Mouse (Mus musculus) liver, adult 2 months (tissue): Measurements from ENCODE around the gene Ptgs1. TPM values are rescaled to one million over a fixed set of nuclear protein-coding genes. Genes with fewer than 3 reads are reported as not detected.

Experiments
- DNase-seq: peaks from one replicate; pipeline ENCODE4 v3.0.0-alpha.2; 2011; ENCODE audit warnings: low read depth, low spot score; ENCODE audit errors: extremely low read depth
- H3K27ac ChIP-seq: fragments of 200-500 bp; replicated peaks from 2 replicates; pipeline ENCODE4 v1.5.1; 2012; ENCODE audit warnings: low read depth, mild to moderate bottlenecking, control low read depth, inconsistent platforms, low read length; ENCODE audit not compliant: insufficient read depth
- H3K27me3 ChIP-seq: fragments of 200-500 bp; 2 replicates; pipeline ENCODE4 v1.6.1; 2012; ENCODE audit warnings: mild to moderate bottlenecking, moderate library complexity, low read length, inconsistent platforms; ENCODE audit not compliant: control insufficient read depth, insufficient read depth
- H3K36me3 ChIP-seq: fragments of 200-500 bp; 2 replicates; pipeline ENCODE4 v1.6.1; 2012; ENCODE audit warnings: low read length, inconsistent platforms; ENCODE audit not compliant: control insufficient read depth, insufficient read depth
- H3K4me1 ChIP-seq: fragments of 200-500 bp; 2 replicates; pipeline ENCODE4 v1.6.1; 2011; ENCODE audit warnings: low read length; ENCODE audit not compliant: control insufficient read depth, insufficient read depth
- H3K4me3 ChIP-seq: fragments of 200-500 bp; 2 replicates; pipeline ENCODE4 v1.5.1; 2011; ENCODE audit warnings: low read depth, mild to moderate bottlenecking, control low read depth, low read length, moderate library complexity; ENCODE audit not compliant: insufficient read depth
- H3K79me2 ChIP-seq: fragments of 200-500 bp; 2 replicates; pipeline ENCODE4 v1.6.1; 2012; ENCODE audit warnings: inconsistent platforms, mild to moderate bottlenecking, low read length, moderate library complexity; ENCODE audit not compliant: control insufficient read depth, insufficient read depth
- H3K9ac ChIP-seq: fragments of 200-500 bp; 2 replicates; pipeline ENCODE4 v1.6.1; 2012; ENCODE audit warnings: low read depth, mild to moderate bottlenecking, control low read depth, inconsistent platforms, low read length
- CTCF ChIP-seq: fragments of 200-500 bp; IDR thresholded peaks from 2 replicates; pipeline ENCODE4 v1.5.1; 2011; ENCODE audit warnings: low read depth, low read length, control low read depth
- POLR2A ChIP-seq: fragments of 200-500 bp; IDR thresholded peaks from 2 replicates; pipeline ENCODE4 v1.6.1; 2011; ENCODE audit warnings: low read length, control low read depth; ENCODE audit not compliant: insufficient read depth; ENCODE audit errors: extremely low read depth
- WGBS: fragments of 180-500 bp; shearing (Covaris S2); methylation state at CpG from one replicate; pipeline ENCODE4 v1.1.7; 2018; 5-methylcytosine and 5-hydroxymethylcytosine counted together
- polyA plus RNA-seq: library from polyadenylated mRNA; depleted of rRNA; stranded (reverse); fragments of >200 nt; gene quantifications from 2 replicates; pipeline ENCODE4 v1.2.3, GENCODE M21; 2012; rRNA removed
- total RNA-seq: library from RNA; depleted of rRNA; stranded (reverse); fragments of >200 nt; gene quantifications from 2 replicates; pipeline ENCODE4 v1.2.3, GENCODE M21; 2014; rRNA removed

Ptgs1 gene
- total and polyA plus RNA-seq, 2 experiments = 10.9 to 14.4 TPM

DNA sequence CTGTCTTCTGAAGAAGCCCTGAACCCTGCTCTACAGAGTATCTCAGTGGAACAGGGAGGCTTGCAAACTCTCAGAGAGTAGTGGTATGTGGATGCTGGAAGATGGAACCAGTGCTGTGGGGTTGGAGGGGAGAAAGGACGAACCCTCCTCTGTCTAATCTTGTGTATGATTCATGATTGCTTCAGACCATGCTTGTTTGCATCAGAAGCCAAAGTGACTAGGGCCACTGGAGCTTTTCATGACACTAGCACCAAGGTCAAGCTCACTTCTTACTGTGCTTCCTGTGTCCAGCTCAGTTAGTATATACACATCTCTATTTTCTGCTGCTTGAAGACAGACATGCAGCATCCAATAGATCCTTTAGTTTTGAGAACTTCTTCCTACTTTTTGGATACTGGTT is 50.9 kb downstream of the Ptgs1 start:
- H3K4me3 ChIP-seq = no peak overlapping the region
- H3K79me2 ChIP-seq = no peaks in the 10 kb centered on the region
- DNase-seq = no peak
- no peak overlapping the region for H3K27ac ChIP-seq
- H3K36me3 ChIP-seq = no peaks in the 10 kb centered on the region
- H3K27me3 ChIP-seq = no peaks in the 10 kb centered on the region
- no peaks in the 10 kb centered on the region for H3K4me1 ChIP-seq
- no peak overlapping the region for H3K9ac ChIP-seq
- no peak for TF ChIP-seq CTCF
- TF ChIP-seq POLR2A = no peak
- WGBS = 41% methylated on average over 1 of the region's 1 CpGs

DNA sequence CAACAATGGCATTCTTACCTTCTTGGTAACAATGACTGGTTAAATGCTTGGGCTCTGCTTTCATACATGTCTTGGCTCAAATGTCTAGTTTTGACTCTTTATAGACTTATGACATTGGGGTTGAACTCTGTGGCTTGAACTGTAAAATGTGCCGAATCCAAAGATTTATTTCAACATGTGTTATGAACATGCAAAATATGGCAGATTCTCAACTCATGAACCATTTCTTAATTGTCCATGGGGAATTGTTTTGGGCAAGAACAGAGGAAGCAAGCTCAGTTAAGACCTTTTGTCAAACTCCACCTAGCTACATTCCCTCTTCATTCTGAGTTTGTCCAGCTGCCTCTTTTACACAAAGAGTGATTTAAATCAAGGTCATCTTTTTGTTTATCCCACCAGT is 52.1 kb downstream of the Ptgs1 start:
- H3K4me3 ChIP-seq = no peak overlapping the region
- DNase-seq = no peak
- H3K79me2 ChIP-seq = no peaks in the 10 kb centered on the region
- H3K27ac ChIP-seq = no peak overlapping the region
- H3K9ac ChIP-seq = no peak overlapping the region
- H3K27me3 ChIP-seq = no peaks in the 10 kb centered on the region
- TF ChIP-seq POLR2A (no peak), CTCF (no peak)
- 83% methylated on average over 1 of the region's 1 CpGs for WGBS
- H3K36me3 ChIP-seq = no peaks in the 10 kb centered on the region
- no peaks in the 10 kb centered on the region for H3K4me1 ChIP-seq

Other genes with a start within 250 kb of the Ptgs1 start
- gene Ndufa8, start 181.0 kb upstream of the Ptgs1 start, total RNA-seq = 87.0 and 90.9 TPM in 2 replicates
- 86.2 and 96.3 TPM in 2 replicates for gene Ndufa8, start 181.0 kb upstream of the Ptgs1 start, polyA plus RNA-seq
- not detected in 2 replicates for gene Morn5, start 181.0 kb upstream of the Ptgs1 start, total RNA-seq
- gene Morn5, start 181.0 kb upstream of the Ptgs1 start, polyA plus RNA-seq = not detected in 2 replicates
- 0.37 and 0.67 TPM in 2 replicates for gene Lhx6, start 125.0 kb upstream of the Ptgs1 start, total RNA-seq
- gene Lhx6, start 125.0 kb upstream of the Ptgs1 start, polyA plus RNA-seq = 1.7 and 3.0 TPM in 2 replicates
- 20.0 and 28.7 TPM in 2 replicates for gene Mrrf, start 94.0 kb upstream of the Ptgs1 start, total RNA-seq
- gene Mrrf, start 94.0 kb upstream of the Ptgs1 start, polyA plus RNA-seq = 28.0 and 31.4 TPM in 2 replicates
- 13.3 and 14.2 TPM in 2 replicates for gene Rbm18, start 93.7 kb upstream of the Ptgs1 start, total RNA-seq
- gene Rbm18, start 93.7 kb upstream of the Ptgs1 start, polyA plus RNA-seq = 4.8 and 5.6 TPM in 2 replicates
- not detected in 2 replicates for gene Olfr338, start 143.1 kb downstream of the Ptgs1 start, total RNA-seq
- not detected in 2 replicates for gene Olfr338, start 143.1 kb downstream of the Ptgs1 start, polyA plus RNA-seq
- gene Olfr339, start 188.5 kb downstream of the Ptgs1 start, total RNA-seq = not detected in 2 replicates
- not detected in 2 replicates for gene Olfr339, start 188.5 kb downstream of the Ptgs1 start, polyA plus RNA-seq
- gene Olfr340, start 222.2 kb downstream of the Ptgs1 start, total RNA-seq = not detected in 2 replicates
- not detected in 2 replicates for gene Olfr340, start 222.2 kb downstream of the Ptgs1 start, polyA plus RNA-seq